Mouse (Mus musculus) induced T-regulatory cell, adult 2 months (primary cell): Measurements from ENCODE around the gene Gm20388.

Experiments used
- DNase-seq: peaks from one replicate; pipeline ENCODE4 v3.0.0-alpha.2; 2012; ENCODE audit warnings: low read depth

The Gm20388 gene

DNA sequence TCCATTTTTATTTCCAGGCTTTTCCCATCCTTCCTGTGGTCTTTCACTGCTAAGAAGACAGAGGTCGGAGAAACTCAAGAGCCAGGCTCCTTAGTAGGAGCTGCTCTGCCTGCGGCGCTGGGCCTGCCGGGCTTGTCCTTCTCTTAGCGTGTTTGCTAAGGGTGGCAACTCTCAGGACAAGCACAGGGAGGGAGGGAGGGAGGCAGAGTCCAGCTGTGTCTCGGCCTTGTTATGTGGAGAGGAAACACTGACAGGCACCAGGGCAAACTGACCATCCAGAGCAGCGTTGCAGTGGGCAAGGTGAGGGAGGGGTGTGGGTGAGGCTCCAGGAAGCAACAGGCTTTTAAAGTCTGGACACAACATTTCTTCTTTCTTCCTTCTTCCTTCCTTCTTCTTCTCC lies 178.9 kb downstream of the Gm20388 start:
- DNase-seq, result no peak

DNA sequence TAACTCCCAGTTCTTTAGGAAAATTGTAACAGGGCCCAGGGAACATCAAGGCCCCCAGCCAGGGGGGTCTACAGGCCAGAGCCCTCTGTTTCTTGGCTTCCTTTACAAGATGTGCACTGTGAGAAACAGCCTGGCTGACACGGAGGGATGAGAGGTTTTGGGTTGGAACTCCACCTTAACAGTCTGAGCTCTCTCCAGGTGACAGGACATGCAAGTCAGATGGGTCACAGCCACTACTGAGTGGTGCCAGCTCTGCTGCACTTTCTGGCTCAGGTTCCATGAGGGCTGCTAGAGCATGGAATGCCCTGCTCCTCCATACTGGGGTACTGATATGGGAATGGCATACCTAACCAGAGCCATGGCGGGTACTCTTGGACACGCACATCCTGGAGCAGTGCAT lies 180.4 kb downstream of the Gm20388 start:
- no peak for DNase-seq

- no peak for DNase-seq
Measured at GRCm38 (mm10) chr8:120093103-120093502, 182.5 kb downstream of the Gm20388 start.

DNA sequence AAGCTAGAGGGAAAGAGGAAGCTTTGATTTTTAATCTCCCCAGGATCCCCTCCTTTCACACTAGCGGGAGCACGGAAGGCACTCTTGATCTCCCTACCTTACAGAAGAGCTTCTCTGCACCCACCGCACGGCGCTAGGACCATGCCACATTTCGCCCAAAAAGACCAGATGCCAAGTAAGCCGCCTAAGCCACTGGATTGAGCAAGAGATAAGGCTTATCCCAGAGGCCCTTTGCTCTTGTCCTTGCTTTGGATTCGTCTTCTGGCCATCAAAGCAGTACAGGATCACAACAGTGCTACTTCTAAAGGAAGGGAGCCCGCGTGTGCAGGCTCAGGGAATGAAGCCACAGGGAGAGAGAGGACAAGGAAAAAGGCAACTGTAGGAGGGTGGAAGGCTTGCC lies 184.2 kb downstream of the Gm20388 start:
- no peak for DNase-seq

DNA sequence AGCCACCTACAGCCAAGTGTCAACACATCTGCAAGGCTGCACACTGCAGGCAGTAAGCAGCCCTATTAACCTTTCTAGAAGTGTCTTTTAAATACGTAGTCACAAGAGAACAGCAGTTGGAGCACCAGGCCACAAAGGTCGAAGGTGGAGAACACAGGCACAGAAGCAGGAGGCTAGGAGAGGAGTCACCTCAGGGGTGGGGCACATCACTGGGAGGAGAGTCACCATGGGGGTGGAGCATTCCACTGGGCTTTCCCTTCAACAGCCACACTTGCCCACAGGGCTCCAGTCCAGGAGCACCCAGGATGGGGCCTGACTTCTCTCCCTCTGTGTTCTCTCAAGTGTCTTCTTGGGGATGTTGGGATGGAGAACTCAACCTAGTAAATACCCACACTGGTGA lies 185.8 kb downstream of the Gm20388 start:
- no peak for DNase-seq

DNA sequence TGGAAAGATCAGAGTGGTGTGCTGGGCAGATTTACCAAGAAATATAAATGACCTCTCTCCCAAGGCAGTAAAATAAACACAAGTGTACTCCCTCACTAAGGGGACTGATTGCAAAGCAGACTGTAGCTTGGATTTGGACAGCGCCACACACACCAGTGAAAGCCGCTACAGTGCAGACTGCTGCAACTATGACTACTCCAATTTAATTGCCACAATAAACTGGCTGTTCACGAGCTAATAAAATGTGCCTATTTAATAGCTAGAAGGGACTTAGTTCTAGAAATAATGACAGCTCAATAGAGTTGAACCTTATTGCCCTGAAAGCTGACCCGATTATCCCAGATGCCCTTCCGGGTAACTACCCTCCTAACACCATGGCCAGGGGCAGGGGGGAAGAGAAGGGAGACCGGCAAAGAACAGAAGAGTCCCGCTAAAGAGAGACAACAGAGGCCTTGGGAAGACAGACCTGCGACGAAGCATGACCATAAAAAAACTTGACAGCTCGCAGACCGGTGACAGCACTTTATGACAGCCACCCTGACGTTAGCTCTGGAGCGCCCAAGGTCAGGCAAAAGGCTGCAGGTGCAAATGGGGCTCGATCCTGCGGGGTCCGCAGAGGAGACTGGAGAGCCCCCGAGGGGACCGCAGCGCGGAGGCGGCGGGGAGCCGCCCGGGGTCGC lies 189.9 kb downstream of the Gm20388 start:
- DNase-seq, result no peak

DNA sequence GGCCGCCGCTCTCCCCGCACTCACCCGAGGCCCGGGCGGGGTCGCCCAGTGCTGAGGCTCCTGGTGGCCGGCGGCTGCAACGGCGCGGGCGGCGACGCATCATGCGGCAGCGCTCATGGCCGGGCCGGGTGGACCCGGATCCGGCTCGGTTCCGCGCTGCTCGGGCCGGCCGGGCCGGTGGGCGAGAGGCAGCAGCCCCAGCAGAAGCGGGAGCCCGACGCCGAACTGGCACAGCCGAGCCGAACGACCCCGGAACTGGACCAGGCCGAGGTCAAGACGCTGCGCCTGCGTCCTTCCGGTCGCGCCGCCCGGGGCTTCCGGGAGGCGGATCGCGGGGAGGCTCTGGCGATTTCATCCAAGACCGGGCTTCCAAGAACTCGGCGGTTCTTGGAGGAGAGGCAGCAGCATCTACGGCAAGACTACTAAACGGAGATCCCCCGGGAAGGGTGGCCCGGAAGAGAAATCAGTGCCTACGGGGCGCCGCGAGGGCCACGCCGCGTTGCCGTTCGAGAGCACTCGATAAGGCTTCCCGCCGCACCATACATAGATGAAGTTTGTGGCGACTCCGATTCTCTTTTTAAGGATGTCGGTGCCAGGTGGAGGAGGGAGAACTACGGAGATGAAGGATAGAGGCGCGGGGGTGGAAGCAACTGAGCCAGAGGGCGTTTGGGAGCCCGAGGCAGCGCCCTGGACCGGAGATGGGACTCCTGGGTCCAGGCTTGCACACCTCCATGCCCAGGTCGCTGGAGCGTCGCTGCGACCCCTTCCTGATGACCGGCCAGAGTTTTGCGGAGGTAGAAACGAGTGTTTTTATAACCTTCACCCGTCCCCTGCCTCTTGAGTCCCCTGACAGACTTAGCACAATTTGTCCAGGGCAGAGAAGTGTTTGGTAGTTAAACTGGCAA lies 190.7 kb downstream of the Gm20388 start, which contains the start of gene Zdhhc7:
Gene Zdhhc7, minus strand, starts transcription at position 415 of the 905 bp plus-strand sequence.
- DNase-seq, result peak; percentile 86

GRCm38 (mm10) chr8:120103916-120104315 lies 193.3 kb downstream of the Gm20388 start:
- DNase-seq, result no peak

DNA sequence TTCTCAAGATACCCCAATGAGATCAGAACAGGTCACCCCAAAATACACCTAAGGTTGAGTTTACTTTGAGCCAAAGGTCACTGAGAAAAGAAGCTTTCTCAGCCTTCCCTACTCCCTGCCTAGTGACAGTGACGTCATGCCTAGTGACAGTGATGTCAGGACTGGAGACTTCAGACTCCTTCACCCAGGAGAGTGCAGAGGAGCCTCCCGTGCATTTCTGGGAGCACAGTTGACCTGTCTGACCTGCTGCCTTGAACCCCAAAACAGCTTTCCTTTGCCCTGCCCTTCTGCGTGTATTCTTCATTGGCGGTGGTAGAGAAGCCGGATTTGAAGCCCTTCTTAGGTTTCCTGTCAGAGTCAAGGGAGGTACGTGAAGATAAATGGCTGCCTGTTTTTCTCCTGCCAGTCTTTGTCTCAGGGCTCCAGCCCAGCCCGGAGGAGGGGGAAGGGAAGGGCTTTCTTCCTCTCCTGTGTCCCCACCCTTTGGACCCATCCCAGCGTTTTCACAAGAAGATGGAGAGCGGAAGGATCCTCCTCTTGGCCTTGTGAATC lies 194.2 kb downstream of the Gm20388 start:
- DNase-seq, result peak; percentile 69

DNA sequence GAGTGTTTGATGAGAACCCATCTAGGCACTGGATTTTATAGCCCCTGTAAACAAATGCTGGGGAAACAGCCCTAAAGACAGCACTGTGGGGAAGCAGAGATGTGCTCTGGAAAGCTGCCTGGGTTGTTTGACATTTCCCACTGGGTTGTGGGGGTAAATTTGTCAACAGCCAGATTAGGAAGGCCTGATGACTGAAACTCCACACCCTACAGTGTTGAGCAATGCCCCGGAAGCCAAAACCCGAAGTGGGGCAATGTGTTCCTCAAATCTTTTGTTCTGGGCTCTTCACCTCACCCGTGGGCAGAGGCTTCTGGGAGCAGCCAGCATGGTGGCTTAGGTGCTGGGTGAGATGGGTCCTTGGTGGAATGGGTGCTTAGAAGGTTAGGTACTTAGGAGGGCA lies 198.5 kb downstream of the Gm20388 start:
- DNase-seq, result no peak

- no peak for DNase-seq
Measured at GRCm38 (mm10) chr8:120110966-120111365, 200.3 kb downstream of the Gm20388 start.

DNA sequence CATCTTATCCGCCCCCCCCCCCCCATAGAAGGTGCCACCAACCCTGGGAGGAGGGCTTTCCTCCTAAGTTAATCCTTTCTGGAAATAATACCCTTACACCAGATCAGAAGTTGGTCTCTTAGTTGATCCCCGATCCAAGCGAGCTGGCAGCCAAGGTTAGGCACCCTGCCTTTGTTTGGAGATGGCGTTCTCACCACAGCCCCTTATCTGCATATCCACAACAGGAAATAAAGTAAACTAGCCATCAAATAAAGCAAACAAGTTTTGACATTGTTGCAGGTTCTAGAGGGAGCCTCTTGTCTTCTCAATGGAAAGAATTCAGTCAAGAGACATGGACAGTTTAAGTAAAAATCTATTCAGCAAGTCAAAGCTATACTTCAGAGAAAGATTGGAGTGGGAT lies 200.7 kb downstream of the Gm20388 start:
- DNase-seq, result no peak

DNA sequence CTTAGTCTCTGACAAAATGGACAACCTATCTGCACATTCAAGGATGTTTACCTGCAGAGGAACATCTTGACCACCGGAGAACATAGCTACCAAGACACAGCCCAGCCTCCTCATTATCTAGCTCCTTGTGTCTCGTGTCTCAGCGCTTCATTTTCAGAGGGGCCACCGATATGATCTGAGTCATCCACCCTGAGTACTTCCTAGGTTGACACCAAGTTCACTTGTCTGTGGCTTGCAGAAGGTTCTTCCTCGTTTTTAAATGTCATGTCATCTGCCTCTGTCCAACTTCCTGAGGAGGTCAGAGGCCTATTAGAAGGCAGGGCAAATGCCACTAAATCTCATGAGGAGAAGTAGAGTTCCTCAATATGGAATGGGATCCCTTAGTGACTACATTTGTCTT lies 201.9 kb downstream of the Gm20388 start:
- peak; percentile 38 for DNase-seq

GRCm38 (mm10) chr8:120113306-120113705 lies 202.7 kb downstream of the Gm20388 start:
- DNase-seq, result no peak

GRCm38 (mm10) chr8:120113758-120114255 lies 203.2 kb downstream of the Gm20388 start, which contains the start of gene 6430548M08Rik:
TSS of gene 6430548M08Rik (plus strand) at chr8:120114152.
- DNase-seq, result peak; percentile 100

- DNase-seq, result peak; percentile 51
Measured at GRCm38 (mm10) chr8:120114315-120114841, 203.7 kb downstream of the Gm20388 start.

DNA sequence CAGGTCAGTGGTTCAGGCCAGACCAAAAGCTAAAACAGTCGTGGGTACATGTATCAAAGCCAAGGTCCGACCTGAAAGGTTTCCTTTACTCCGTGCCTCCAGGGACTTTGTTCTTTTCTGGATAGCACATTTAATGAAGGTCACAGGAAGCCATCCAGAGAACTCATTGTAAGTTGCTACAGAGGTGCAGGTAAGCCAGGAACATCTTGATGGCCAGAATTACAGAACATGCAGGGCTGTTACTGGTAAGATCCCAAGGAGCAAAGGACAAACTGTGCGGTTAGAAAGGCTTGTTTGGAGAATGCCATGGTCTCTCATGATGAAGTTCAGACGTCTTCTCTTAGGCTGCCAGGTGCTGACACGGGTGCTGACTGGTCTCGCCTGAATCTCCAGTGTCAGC lies 206.0 kb downstream of the Gm20388 start:
- DNase-seq, result no peak

DNA sequence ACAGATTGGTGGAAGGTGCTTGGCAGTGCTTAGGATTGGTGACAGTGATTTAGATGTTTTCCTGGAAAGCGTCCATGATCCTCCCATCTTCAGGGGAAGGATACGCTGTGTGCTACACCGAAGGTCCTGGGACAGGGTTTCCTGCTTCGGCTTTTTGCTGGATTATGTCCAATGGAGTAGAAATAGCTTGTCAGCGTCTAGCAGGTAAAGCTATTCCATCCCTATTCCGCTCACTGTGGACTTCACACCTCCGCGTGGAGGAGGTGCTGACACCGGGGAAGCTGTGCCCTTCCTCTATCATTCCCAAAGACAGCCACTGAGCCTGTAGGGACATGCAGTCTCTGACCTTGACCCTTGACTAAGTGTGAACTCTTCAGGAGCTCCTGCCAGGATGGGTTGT lies 207.5 kb downstream of the Gm20388 start:
- no peak for DNase-seq

DNA sequence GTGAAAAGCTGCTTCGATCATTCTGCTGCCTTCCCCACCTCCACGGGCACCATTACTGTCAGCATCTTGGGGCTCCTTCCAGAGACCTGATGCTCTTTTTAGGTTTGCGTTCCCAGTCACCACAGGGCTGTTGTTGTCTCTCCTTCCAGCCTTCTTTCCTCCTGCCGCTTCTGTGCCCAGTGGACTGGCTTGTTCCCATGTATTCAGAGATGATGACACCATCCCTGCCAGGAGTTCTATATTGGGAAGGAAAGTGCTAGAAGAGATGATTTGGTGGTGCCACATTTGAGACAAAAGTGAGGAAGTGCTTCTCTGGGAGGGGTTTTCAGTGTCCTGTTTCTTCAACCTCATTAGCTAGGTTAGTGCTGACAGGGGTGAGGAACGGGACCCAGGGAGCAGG lies 208.2 kb downstream of the Gm20388 start:
- DNase-seq, result no peak

GRCm38 (mm10) chr8:120119429-120119828 lies 208.8 kb downstream of the Gm20388 start:
- DNase-seq, result no peak

DNA sequence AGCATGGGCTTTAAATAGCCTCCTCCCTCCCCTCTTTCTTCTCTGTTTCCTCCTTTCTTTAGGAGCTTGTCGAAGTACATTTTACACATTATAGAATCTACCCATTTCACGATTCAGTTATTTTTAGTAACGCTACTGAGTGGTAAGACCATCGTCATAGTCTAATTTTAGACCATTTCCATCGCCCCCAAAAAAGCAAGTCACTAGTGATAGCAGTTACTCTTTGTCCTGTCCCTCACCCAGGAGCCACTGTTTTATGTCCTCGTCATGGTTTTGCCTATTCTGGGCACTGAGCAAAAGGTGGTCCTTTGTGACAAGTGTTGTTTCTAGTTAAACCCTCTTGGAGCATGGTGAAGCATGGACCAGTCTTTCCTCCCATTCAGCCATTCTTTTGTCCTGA lies 209.3 kb downstream of the Gm20388 start:
- DNase-seq, result no peak

DNA sequence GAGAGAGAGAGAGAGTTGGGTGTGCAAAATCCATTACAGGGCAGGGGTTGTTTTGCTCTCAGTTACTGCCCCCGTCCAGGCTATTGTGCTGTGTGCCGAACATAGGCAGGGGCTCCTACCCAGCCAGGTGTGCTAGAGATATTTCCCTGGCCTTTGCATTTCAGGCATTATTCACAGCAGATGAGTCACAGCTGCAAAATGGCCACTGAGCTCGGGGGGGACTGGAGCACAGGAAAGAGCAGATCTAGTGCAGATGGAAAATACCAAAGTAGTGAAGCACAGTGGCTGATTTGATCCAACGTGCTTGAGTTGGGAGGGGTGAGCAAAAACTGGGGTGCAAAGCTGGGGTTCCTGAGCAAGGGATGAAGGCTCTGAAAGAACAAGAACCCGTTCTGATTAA lies 210.3 kb downstream of the Gm20388 start:
- DNase-seq, result no peak
